Mouse (Mus musculus) heart, postnatal 25 days (tissue): ENCODE measurements around the gene Dtnb. TPM values are rescaled to one million over a fixed set of nuclear protein-coding genes. Genes with fewer than 3 reads are reported as not detected.

Experiments
- DNase-seq: peaks from one replicate; pipeline ENCODE4 v3.0.0; 2022; ENCODE audit warnings: low spot score
- intact Hi-C: fragments of 180-260 bp; cut with DNase I; formaldehyde crosslinking; loops from one replicate; pipeline ENCODE4 v1.15.1; 2025
- microRNA-seq: library from miRNA; unstranded; fragments of <30 nt; microRNA quantifications from one replicate; pipeline ENCODE4 v1.2.0, GENCODE M21; 2022
- total RNA-seq, 2 experiments: library from RNA; stranded (reverse); gene quantifications; 2 replicates each; pipeline ENCODE4 v1.2.3; 2021

The Dtnb gene
- total RNA-seq, 2 experiments from 2014 or later, result 5.3 to 5.4 TPM

DNA sequence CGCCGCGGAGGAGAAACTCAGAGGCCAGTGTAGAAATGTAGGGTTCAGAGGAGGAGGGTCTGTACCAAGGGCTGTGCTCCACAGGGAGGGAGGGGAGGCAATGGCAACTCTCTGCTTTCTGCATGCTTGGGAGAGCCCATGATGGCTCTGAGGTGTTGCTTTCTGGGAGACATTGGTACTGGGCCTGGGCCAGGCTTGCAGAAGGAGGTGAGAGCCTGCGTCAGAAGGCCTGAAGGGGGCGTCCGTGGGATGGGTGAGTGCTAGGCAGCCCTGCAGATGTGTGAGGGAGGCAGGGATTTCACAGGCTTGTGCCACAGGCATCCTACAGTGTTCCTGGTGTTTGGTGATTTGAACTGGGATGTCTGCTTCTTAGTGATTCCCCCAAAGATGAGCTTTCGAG lies 244.9 kb downstream of the Dtnb start:
- intact Hi-C loops, result no loop called here
- no peak for DNase-seq

DNA sequence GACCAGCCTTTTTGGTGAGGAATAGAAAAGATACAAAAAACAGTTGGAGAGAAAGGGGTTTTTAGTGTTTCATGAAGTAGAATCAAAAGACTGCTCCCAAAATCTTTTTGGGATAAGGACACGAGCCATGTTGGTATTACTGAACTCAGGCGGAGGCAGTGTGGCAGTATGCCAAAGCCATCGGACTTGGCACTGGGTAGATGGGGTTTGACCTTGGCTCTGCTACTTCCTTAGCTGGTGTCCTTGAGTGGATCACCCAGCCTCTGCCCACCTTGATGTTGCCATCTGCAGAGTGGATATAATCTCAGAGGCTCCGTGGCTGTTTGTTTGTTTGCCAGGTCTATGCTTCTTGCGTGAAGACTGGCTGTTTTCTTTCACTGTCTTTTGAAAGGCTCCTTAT lies 245.4 kb downstream of the Dtnb start:
- intact Hi-C loops, result no loop called here
- no peak for DNase-seq

DNA sequence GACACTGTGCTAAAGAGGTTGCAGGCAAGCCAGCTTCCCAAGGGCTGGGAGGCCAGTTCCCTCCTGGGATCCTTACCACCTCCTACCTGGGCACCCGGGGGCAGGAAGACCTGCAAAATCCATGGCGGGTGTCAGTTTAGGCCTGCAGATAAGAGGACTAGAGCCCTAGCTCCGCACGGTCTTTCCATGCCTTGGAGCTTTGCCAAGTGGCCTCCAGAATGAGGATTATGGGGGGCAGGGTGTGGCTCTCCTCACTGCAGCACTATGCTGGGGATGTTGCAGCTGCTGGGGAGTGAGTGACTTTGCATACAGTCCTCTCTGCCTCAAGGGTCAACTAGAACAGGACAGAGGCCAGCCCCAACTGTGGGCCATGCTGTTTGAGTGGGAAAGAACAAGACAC lies 247.7 kb downstream of the Dtnb start:
- DNase-seq, result no peak
- intact Hi-C loops, result no loop called here

DNA sequence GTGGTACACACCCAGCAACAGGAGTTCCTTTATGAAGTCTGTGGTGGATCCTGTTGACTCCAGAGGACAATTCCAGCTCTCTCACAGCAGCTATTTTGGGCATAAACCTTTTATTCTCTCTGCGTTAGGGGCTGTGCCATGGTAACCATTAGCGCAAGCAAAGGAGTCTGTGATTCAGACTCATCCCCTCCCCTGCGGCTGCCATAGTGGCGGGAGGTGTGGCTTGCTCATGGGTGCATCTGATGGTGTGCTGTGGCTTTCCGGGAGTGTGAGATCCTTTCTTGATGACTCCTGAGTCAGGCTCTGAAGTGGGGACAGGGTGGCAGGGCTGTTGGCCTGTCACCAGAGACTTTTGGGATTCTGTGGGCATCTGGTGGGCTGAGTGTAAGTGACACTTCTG lies 251.2 kb downstream of the Dtnb start:
- no peak for DNase-seq
- intact Hi-C loops, result no loop called here

DNA sequence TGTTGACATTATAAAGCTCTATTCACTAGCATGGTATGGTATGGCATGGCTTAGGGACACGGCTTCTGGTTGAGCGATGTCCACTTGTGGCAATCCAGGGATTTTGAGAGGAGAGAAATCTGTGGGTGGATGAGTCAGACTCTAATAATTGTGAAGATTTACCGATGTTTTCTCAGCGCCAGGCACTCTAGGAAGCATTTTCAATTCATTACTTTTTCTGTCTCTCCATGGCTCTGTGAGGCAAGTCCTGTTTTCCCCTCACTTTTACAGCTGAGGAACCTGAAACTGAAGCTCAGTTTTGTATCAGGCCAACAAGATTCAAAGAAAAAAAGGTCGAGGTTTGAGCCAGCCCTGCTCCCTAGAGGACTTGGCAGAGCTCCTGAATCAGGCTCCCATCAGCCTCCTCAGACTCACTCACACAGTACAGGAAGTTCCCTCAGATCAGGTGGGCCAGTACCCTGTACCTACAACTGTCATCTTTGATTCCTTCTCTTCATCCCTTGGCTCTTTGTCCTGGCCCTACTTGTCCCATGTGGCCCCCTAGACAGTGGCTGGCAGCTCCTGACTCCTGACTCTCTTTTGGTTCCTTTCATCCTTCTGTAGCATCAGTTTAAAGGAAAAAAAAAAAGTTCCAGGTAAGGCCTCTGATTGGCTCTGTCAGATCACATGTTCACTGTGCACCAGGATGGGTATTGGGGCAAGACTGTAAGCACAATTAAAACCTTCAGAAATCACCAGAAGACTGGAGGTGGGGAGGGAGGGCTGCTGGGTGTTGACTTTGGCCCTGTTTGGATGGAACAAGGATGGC lies 252.9 kb downstream of the Dtnb start:
- DNase-seq, result no peak
- intact Hi-C loops, result no loop called here

DNA sequence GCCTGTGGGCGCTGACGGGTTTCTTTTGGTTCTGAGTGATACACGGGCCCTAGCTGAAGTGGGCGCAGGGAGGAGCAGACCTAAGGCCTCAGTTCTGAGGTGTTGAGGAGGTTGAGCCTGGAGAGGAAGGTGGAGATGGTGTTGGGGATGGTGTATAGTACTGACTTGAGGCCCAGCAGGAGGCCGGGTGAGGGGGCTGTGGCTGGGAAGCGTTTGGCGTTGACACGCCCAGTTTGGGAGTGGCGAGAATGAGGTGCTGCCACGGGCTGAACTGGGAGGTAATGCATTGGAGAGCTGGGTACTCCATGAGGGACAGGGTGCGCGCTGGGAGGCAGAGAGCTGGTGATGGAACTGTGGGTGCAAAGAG lies 253.5 kb downstream of the Dtnb start:
- DNase-seq, result no peak
- intact Hi-C loops, result no loop called here

DNA sequence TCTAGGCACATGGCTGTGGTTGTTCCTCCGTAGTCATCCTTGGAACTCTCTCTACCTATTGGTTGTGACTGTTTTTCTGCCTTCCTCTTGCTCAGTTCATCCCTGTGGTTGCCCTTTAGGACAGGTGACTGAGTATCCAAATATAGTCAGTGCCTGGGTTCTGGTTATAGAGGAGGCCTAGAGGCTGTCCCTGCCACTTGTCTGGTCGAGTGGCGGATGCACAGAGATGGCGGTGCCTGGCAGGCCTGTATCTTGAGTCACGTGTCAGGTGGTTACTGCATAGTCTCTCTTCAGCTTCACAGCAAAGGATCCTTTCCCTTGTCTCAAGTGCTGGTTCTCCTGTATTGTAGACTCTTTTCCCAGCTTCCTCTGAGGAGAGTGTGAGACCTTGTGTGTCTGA lies 255.6 kb downstream of the Dtnb start:
- intact Hi-C loops, result no loop called here
- no peak for DNase-seq

Small RNAs within 50 kb of the gene (microRNA-seq; reads per million reads assigned to microRNA genes)
- not detected for gene Gm26050

Other genes with a start within 250 kb of the Dtnb start
- gene Kif3c, start 207.2 kb upstream of the Dtnb start, total RNA-seq, result 1 to 10 TPM; 3.8 to 4.4 TPM
- gene Asxl2, start 145.5 kb upstream of the Dtnb start, total RNA-seq, result 10 to 100 TPM; 17.0 to 20.4 TPM
- 10 to 100 TPM; 85.3 to 95.1 TPM for gene Dnmt3a, start 233.6 kb downstream of the Dtnb start, total RNA-seq